Mouse (Mus musculus) CH12.LX (cell line): ENCODE results near the gene Atl1. TPM values are rescaled to one million over a fixed set of nuclear protein-coding genes. Genes with fewer than 3 reads are reported as not detected.

Experiments
- DNase-seq: peaks from one replicate; pipeline ENCODE4 v3.0.0-alpha.2; 2013; ENCODE audit errors: extremely low read depth
- H3K27ac ChIP-seq: 2 replicates; pipeline ENCODE4 v1.5.1; 2012; ENCODE audit warnings: low read depth, mild to moderate bottlenecking, control low read depth, moderate library complexity; ENCODE audit not compliant: insufficient read depth
- H3K27me3 ChIP-seq: replicated peaks from 2 replicates; pipeline ENCODE3; 2012; ENCODE audit warnings: inconsistent platforms
- H3K36me3 ChIP-seq, 2 experiments: replicated peaks in 1 of 2; 2 replicates each; pipeline versions ENCODE3 to v1.6.1; 2012; ENCODE audit warnings: inconsistent platforms in 1 of 2, low read length in 1 of 2, mild to moderate bottlenecking in 1 of 2, mixed read lengths in 1 of 2, moderate library complexity in 1 of 2; ENCODE audit not compliant: control insufficient read depth in 1 of 2, insufficient read depth in 1 of 2
- H3K4me1 ChIP-seq, 2 experiments: 2 replicates each; pipeline ENCODE4 v1.6.1; 2012; ENCODE audit warnings: inconsistent platforms in 1 of 2, moderate library complexity in 1 of 2; ENCODE audit not compliant: insufficient read depth in 2 of 2, control insufficient read depth in 1 of 2
- H3K4me2 ChIP-seq: 2 replicates; pipeline ENCODE4 v1.6.1; 2012; ENCODE audit warnings: low read depth, mild to moderate bottlenecking, control low read depth; ENCODE audit not compliant: poor library complexity, insufficient read depth, severe bottlenecking
- H3K4me3 ChIP-seq, 3 experiments: fragments of 150-350 bp in 1 of 3; sonication (generic) in 1 of 3; replicated peaks in 1 of 3; 2 replicates each; pipeline versions ENCODE3 to v1.5.1; 2011 to 2012; ENCODE audit warnings: low read depth in 2 of 3, low read length in 2 of 3, mild to moderate bottlenecking in 2 of 3, moderate library complexity in 2 of 3, control low read depth in 1 of 3, improper control_type of control experiment in 1 of 3, inconsistent platforms in 1 of 3, mixed read lengths in 1 of 3; ENCODE audit not compliant: poor library complexity in 1 of 3
- H3K79me2 ChIP-seq: replicated peaks from 2 replicates; pipeline ENCODE4 v1.6.1; 2012; ENCODE audit warnings: mild to moderate bottlenecking, moderate library complexity; ENCODE audit not compliant: control insufficient read depth, poor library complexity, insufficient read depth, severe bottlenecking; ENCODE audit errors: extremely low read depth
- H3K9ac ChIP-seq: 2 replicates; pipeline ENCODE4 v1.6.1; 2012; ENCODE audit warnings: low read depth, mild to moderate bottlenecking, control low read depth, moderate library complexity; ENCODE audit not compliant: insufficient read depth
- H3K9me3 ChIP-seq: replicated peaks from 2 replicates; pipeline ENCODE3; 2012; ENCODE audit warnings: low read length, inconsistent platforms, mixed read lengths
- BHLHE40 ChIP-seq: IDR thresholded peaks from 2 replicates; pipeline ENCODE4 v1.6.1; 2011; ENCODE audit warnings: mild to moderate bottlenecking, low read depth, low read length, improper control_type of control experiment
- CHD1 ChIP-seq: IDR thresholded peaks from 2 replicates; pipeline ENCODE4 v1.6.1; 2012; ENCODE audit warnings: low read depth, low read length, improper control_type of control experiment, inconsistent platforms
- CTCF ChIP-seq, 2 experiments: IDR thresholded peaks in 1 of 2; conservative IDR thresholded peaks in 1 of 2; 2 replicates each; pipeline ENCODE4 v1.5.1; 2011 to 2012; ENCODE audit warnings: low read depth in 2 of 2, low read length in 2 of 2, improper control_type of control experiment in 1 of 2, inconsistent platforms in 1 of 2, mild to moderate bottlenecking in 1 of 2, moderate library complexity in 1 of 2
- E2F4 ChIP-seq: IDR thresholded peaks from 2 replicates; pipeline ENCODE4 v1.6.1; 2011; ENCODE audit warnings: low read depth, low read length, improper control_type of control experiment; ENCODE audit not compliant: insufficient replicate concordance
- ELF1 ChIP-seq: IDR thresholded peaks from 2 replicates; pipeline ENCODE4 v1.6.1; 2014; ENCODE audit warnings: low read depth, mild to moderate bottlenecking, inconsistent platforms, low read length, improper control_type of control experiment
- ETS1 ChIP-seq: conservative IDR thresholded peaks from 2 replicates; pipeline ENCODE4 v1.6.1; 2012; ENCODE audit warnings: low read depth, mild to moderate bottlenecking, inconsistent platforms, low read length, improper control_type of control experiment, moderate library complexity
- HCFC1 ChIP-seq: IDR thresholded peaks from 2 replicates; pipeline ENCODE4 v1.6.1; 2012; ENCODE audit warnings: low read depth, mild to moderate bottlenecking, inconsistent platforms, low read length, improper control_type of control experiment
- JUN ChIP-seq: IDR thresholded peaks from 2 replicates; pipeline ENCODE4 v1.6.1; 2011; ENCODE audit warnings: low read depth, mild to moderate bottlenecking, low read length, improper control_type of control experiment, moderate library complexity; ENCODE audit not compliant: insufficient read depth
- JUND ChIP-seq: conservative IDR thresholded peaks from 2 replicates; pipeline ENCODE4 v1.6.1; 2011; ENCODE audit warnings: low read depth, low read length, improper control_type of control experiment
- KAT2A ChIP-seq: IDR thresholded peaks from 2 replicates; pipeline ENCODE4 v1.6.1; 2012; ENCODE audit warnings: low read length, improper control_type of control experiment, inconsistent platforms; ENCODE audit not compliant: insufficient replicate concordance
- MEF2A ChIP-seq: IDR thresholded peaks from 2 replicates; pipeline ENCODE4 v1.6.1; 2014; ENCODE audit warnings: low read depth, mild to moderate bottlenecking, inconsistent platforms, low read length, improper control_type of control experiment, borderline replicate concordance
- MYC ChIP-seq: IDR thresholded peaks from 2 replicates; pipeline ENCODE4 v1.6.1; 2011; ENCODE audit warnings: low read depth, mild to moderate bottlenecking, improper control_type of control experiment, low read length
- NRF1 ChIP-seq: IDR thresholded peaks from 2 replicates; pipeline ENCODE4 v1.6.1; 2014; ENCODE audit warnings: low read depth, mild to moderate bottlenecking, inconsistent platforms, low read length, improper control_type of control experiment, moderate library complexity
- PAX5 ChIP-seq: IDR thresholded peaks from 2 replicates; pipeline ENCODE4 v1.6.1; 2012; ENCODE audit warnings: low read length, inconsistent platforms, mixed read lengths
- RAD21 ChIP-seq: IDR thresholded peaks from 2 replicates; pipeline ENCODE4 v1.6.1; 2011; ENCODE audit warnings: low read depth, mild to moderate bottlenecking, low read length, improper control_type of control experiment, moderate library complexity
- RCOR1 ChIP-seq: conservative IDR thresholded peaks from 2 replicates; pipeline ENCODE4 v1.6.1; 2012; ENCODE audit warnings: low read depth, mild to moderate bottlenecking, inconsistent platforms, low read length, improper control_type of control experiment
- SIN3A ChIP-seq: IDR thresholded peaks from 2 replicates; pipeline ENCODE4 v1.6.1; 2012; ENCODE audit warnings: low read length, improper control_type of control experiment, inconsistent platforms
- SMC3 ChIP-seq: IDR thresholded peaks from 2 replicates; pipeline ENCODE4 v1.6.1; 2011; ENCODE audit warnings: low read depth, low read length, improper control_type of control experiment
- TBP ChIP-seq: conservative IDR thresholded peaks from 2 replicates; pipeline ENCODE4 v1.6.1; 2011; ENCODE audit warnings: low read depth, low read length, improper control_type of control experiment
- USF1 ChIP-seq: IDR thresholded peaks from 2 replicates; pipeline ENCODE4 v1.6.1; 2014; ENCODE audit warnings: low read depth, mild to moderate bottlenecking, inconsistent platforms, low read length, improper control_type of control experiment
- ZC3H11A ChIP-seq: IDR thresholded peaks from 2 replicates; pipeline ENCODE4 v1.6.1; 2012; ENCODE audit warnings: low read depth, mild to moderate bottlenecking, inconsistent platforms, low read length, improper control_type of control experiment
- ZMIZ1 ChIP-seq: IDR thresholded peaks from 2 replicates; pipeline ENCODE4 v1.6.1; 2012; ENCODE audit warnings: low read depth, mild to moderate bottlenecking, inconsistent platforms, low read length, improper control_type of control experiment
- dilution Hi-C: fragments of 300-500 bp; cut with MboI; formaldehyde crosslinking; loops from 2 replicates; pipeline ENCODE4 v1.14.3; 2020; ENCODE audit warnings: low sequenced_read_pairs; ENCODE audit not compliant: extremely low pct_unique_long_range_greater_than_20kb, extremely low pct_ligation_motif_present
- in situ Hi-C: fragments of 300-500 bp; cut with MboI; formaldehyde crosslinking; loops from 3 replicates; pipeline ENCODE4 v1.14.3; 2019; ENCODE audit warnings: low sequenced_read_pairs, low pct_ligation_motif_present, low pct_unique_long_range_greater_than_20kb, mixed read lengths
- polyA plus RNA-seq: library from polyadenylated mRNA; unstranded; fragments of >175 nt; gene quantifications from 2 replicates; pipeline ENCODE4 v1.2.1, GENCODE M21; 2012; ENCODE audit warnings: low read depth; ENCODE audit not compliant: insufficient read length
- total RNA-seq, 2 experiments: library from RNA; depleted of rRNA; stranded (reverse); fragments of 300-350 nt in 1 of 2; fragments of >200 nt in 1 of 2; gene quantifications; 2 replicates each; pipeline ENCODE4 v1.2.3; 2012 to 2014

Atl1 gene
- total and polyA plus RNA-seq, 3 experiments: 0.51 to 0.74 (median 0.64) TPM

DNA sequence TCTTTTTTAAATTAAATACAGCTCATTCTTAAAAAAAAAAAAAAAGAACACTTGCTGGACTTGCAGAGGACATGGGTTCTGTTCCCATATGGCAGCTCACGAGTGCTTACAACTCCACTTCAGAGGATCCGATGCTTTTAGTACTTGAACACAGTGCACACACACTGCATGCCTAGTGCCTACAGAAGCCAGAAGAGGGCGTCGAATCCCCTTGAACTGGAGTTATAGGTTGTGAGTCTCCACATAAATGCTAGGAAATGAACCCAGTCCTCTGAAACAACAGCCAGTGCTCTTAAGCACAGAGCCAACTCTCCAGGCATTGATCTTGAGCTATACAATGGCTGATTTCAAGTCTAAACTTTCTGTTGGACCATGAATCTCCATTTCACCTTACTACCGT is 90.5 kb downstream of the Atl1 start:
- in situ Hi-C loops (no loop called here), dilution Hi-C loops (no loop called here)
- Histone ChIP-seq H3K9ac (no peak overlapping the region), H3K4me3 (no peak overlapping the region), H3K27me3 (no peaks in the 10 kb centered on the region), H3K9me3 (no peaks in the 10 kb centered on the region), H3K4me2 (no peak overlapping the region), H3K36me3 (peaks cover 34 to 47% of the 10 kb centered on the region in 2 experiments), H3K79me2 (peaks cover 26% of the 10 kb centered on the region), H3K27ac (no peak overlapping the region), H3K4me1 (peaks cover 0 to 52% of the 10 kb centered on the region in 2 experiments; a peak in 2 of 4 replicates)
- peak in 1 of 2 experiments; percentile 50; a peak in 2 of 4 replicates for TF ChIP-seq CTCF (conservative IDR thresholded peaks at IDR 0.05 in 1 of 2, IDR thresholded peaks at IDR 0.05 in 1 of 2; ENCODE audit: low read depth in 2 of 2, low read length in 2 of 2)
- TF ChIP-seq HCFC1: no peak
- no peak for TF ChIP-seq PAX5
- peak; percentile 49 for TF ChIP-seq SMC3
- TF ChIP-seq JUND: no peak
- TF ChIP-seq ETS1: no peak
- TF ChIP-seq NRF1: no peak
- no peak for TF ChIP-seq JUN
- no peak for TF ChIP-seq CHD1
- no peak for TF ChIP-seq ELF1
- no peak for TF ChIP-seq BHLHE40
- TF ChIP-seq RAD21: peak; percentile 49
- TF ChIP-seq RCOR1: no peak
- no peak for TF ChIP-seq ZC3H11A
- TF ChIP-seq E2F4: no peak
- TF ChIP-seq MEF2A: no peak
- no peak for TF ChIP-seq TBP
- no peak for TF ChIP-seq ZMIZ1
- no peak for TF ChIP-seq KAT2A
- no peak for TF ChIP-seq MYC
- TF ChIP-seq, all 38 proteins: peak for 3
- no peak for DNase-seq

DNA sequence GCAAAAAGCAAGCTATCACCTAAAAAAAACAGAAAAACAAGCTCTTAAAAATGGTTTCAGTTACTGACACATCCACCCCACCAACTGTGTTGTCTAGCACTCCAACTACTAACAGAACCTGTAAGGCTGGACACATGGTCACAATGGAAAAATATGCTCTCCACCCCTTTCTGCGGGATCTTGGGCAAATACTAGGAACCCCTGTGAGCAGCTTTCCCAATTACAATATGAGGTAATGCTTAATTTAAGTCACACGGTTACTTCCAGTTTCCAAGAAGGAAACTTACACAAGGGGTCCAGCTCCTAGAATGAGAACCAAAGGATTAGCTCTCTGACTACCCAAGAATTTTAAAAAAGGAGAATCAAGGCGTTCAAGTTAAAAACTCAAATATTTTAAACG is 93.1 kb downstream of the Atl1 start:
- no peaks in the 10 kb centered on the region for H3K27me3 ChIP-seq
- peaks cover 29 to 35% of the 10 kb centered on the region in 2 experiments for H3K36me3 ChIP-seq
- H3K9ac ChIP-seq: peak overlapping the region; percentile 88
- peak overlapping the region; percentile 100 for H3K4me2 ChIP-seq
- no peaks in the 10 kb centered on the region for H3K9me3 ChIP-seq
- dilution Hi-C loops: no loop called here
- peaks cover 0 to 31% of the 10 kb centered on the region in 2 experiments; a peak in 2 of 4 replicates for H3K4me1 ChIP-seq
- peak; percentile 1; the same call in 1 of the 2 replicates for TF ChIP-seq SIN3A
- no peak for TF ChIP-seq USF1
- no peak overlapping the region for H3K27ac ChIP-seq
- peaks cover 20% of the 10 kb centered on the region for H3K79me2 ChIP-seq
- no peak for DNase-seq
- peak overlapping the region; percentile 69 to 97 (median 85) for H3K4me3 ChIP-seq
- in situ Hi-C loops: no loop called here
